Mouse (Mus musculus) G1E (cell line): ENCODE data around the gene Olfr624. TPM values are rescaled to one million over a fixed set of nuclear protein-coding genes. Genes with fewer than 3 reads are reported as not detected.

ENCODE experiments used
- ATAC-seq: 2 replicates; pipeline ENCODE4 v1.8.0; 2016; ENCODE audit warnings: mild to moderate bottlenecking; ENCODE audit not compliant: insufficient number of reproducible peaks, poor library complexity, low FRiP score, severe bottlenecking; ENCODE audit errors: extremely low read depth
- DNase-seq: peaks from one replicate; pipeline ENCODE4 v3.0.0; 2012; ENCODE audit warnings: low spot score
- H3K27me3 ChIP-seq: 2 replicates; pipeline ENCODE4 v1.6.1; 2012; ENCODE audit warnings: mild to moderate bottlenecking, low read length, inconsistent platforms; ENCODE audit not compliant: insufficient read depth
- H3K36me3 ChIP-seq: replicated peaks from 2 replicates; pipeline ENCODE3; 2012; ENCODE audit warnings: mild to moderate bottlenecking, inconsistent platforms
- H3K4me1 ChIP-seq: 2 replicates; pipeline ENCODE4 v1.6.1; 2012; ENCODE audit warnings: low read depth, low read length, inconsistent platforms, mixed read lengths; ENCODE audit not compliant: insufficient read depth
- H3K4me3 ChIP-seq: 2 replicates; pipeline ENCODE4 v1.5.1; 2012; ENCODE audit warnings: low read depth, mild to moderate bottlenecking, inconsistent platforms, low read length, moderate library complexity, mixed read lengths
- H3K9me3 ChIP-seq: replicated peaks from 2 replicates; pipeline ENCODE4 v1.6.1; 2012; ENCODE audit warnings: inconsistent platforms
- CTCF ChIP-seq: IDR thresholded peaks from 2 replicates; pipeline ENCODE4 v1.5.1; 2012; ENCODE audit warnings: low read depth, low read length, inconsistent platforms, mixed read lengths
- GATA1 ChIP-seq: IDR thresholded peaks from 2 replicates; pipeline ENCODE4 v1.6.1; 2012; ENCODE audit warnings: borderline replicate concordance, low read length, inconsistent platforms, mixed read lengths
- GATA2 ChIP-seq: IDR thresholded peaks from 2 replicates; pipeline ENCODE4 v1.6.1; 2012; ENCODE audit warnings: low read depth, low read length, inconsistent platforms, borderline replicate concordance
- POLR2AphosphoS5 ChIP-seq: IDR thresholded peaks from 2 replicates; pipeline ENCODE4 v1.6.1; 2012; ENCODE audit warnings: low read depth, low read length, inconsistent platforms; ENCODE audit not compliant: insufficient replicate concordance
- TAL1 ChIP-seq: conservative IDR thresholded peaks from 2 replicates; pipeline ENCODE4 v1.6.1; 2012; ENCODE audit warnings: low read depth, low read length, inconsistent platforms, mixed read lengths
- polyA plus RNA-seq: library from polyadenylated mRNA; stranded (reverse); fragments of >175 nt; gene quantifications from 2 replicates; pipeline ENCODE4 v1.2.3, GENCODE M21; 2012
- total RNA-seq, 2 experiments: library from RNA; stranded (forward) in 1 of 2; stranded (reverse) in 1 of 2; fragments of 200-1000 nt in 1 of 2; fragments of >200 nt in 1 of 2; fragmentation: Nextera tagmentation in 1 of 2; gene quantifications; 2 replicates each; pipeline ENCODE4 v1.2.3; 2014 to 2017

The Olfr624 gene
- total and polyA plus RNA-seq, 3 experiments = 0.22 TPM; not detected in 2

DNA sequence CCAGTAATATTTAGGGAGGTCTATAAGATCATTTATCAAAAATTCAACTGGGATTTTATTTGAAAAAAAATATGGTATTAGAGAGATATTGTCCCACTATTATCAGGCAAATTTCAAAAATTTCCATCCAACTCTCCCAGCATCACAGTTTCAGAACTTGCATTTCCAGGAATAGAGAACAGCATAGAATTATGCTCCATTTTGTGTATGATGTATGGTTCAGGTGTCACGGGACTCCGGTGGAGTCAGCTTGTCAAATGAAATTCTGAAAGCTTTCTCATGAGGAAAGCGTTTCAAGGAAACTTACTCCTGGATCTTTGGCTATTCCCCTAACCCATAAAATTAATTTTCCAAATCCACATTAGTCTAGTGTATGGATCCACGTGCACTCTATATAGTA is 26.9 kb downstream of the Olfr624 start:
- H3K4me3 ChIP-seq = no peak overlapping the region
- peaks cover 4% of the 10 kb centered on the region; the same call in 1 of the 2 replicates for H3K27me3 ChIP-seq
- DNase-seq = no peak
- TF ChIP-seq POLR2AphosphoS5 = no peak
- no peak for TF ChIP-seq CTCF
- TF ChIP-seq GATA2 = no peak
- no peak for TF ChIP-seq GATA1
- TF ChIP-seq TAL1 = no peak
- no peaks in the 10 kb centered on the region for H3K36me3 ChIP-seq
- H3K4me1 ChIP-seq = no peaks in the 10 kb centered on the region
- H3K9me3 ChIP-seq = no peaks in the 10 kb centered on the region
- ATAC-seq = no peak

DNA sequence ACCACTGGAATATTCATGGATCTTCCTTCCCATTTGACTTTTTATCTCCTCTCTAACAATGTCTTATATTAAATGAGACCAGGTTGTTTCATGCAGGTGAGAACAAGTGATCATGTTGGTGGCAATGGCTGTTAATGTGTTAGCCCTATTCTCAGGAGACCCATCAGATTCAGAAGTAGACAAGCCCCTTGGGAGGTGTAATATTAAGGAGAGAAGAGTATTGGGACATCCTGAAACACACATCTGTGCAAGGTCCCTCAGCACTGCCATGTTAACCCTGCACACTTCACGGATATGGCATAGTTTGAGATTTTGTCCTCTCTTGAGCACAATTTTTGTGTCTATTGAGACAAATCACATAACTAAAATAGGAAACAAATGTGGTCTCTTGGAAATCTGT is 28.4 kb downstream of the Olfr624 start, which contains the start of gene Olfr622:
Olfr622 (minus strand) TSS at position 101 of the 400 bp plus-strand sequence.
- DNase-seq (no peak), ATAC-seq (no peak)
- Histone ChIP-seq H3K4me1 (no peaks in the 10 kb centered on the region), H3K36me3 (no peaks in the 10 kb centered on the region), H3K9me3 (no peaks in the 10 kb centered on the region), H3K4me3 (no peak within 1 kb of the TSS), H3K27me3 (peaks cover 4% of the 10 kb centered on the region; the same call in 1 of the 2 replicates)
- TF ChIP-seq GATA2 (no peak), CTCF (no peak), GATA1 (no peak), TAL1 (no peak), POLR2AphosphoS5 (no peak)

DNA sequence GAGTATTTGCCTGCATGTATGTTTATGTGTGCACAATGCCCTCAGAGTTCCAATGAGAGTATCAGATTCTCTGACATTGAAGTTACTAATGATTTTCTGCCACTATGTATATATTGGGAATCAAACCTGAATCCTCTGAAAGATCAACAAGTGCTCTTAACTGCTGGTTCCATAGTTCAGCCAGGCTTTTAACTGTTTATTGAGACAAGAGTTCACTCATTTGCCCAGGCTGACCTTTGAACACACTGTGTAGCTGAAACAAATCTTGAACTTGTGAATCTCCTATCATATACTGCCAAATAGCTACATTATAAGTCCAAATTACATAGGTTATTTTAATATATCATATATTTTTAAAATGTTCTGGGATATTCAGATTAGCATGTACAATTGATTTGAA is 34.2 kb downstream of the Olfr624 start:
- H3K4me3 ChIP-seq = no peak overlapping the region
- no peak for TF ChIP-seq CTCF
- TF ChIP-seq GATA2 = no peak
- TF ChIP-seq GATA1 = no peak
- TF ChIP-seq POLR2AphosphoS5 = no peak
- no peak for TF ChIP-seq TAL1
- peaks cover 4% of the 10 kb centered on the region; the same call in 1 of the 2 replicates for H3K27me3 ChIP-seq
- H3K4me1 ChIP-seq = no peaks in the 10 kb centered on the region
- ATAC-seq (no peak), DNase-seq (no peak)
- H3K9me3 ChIP-seq = no peaks in the 10 kb centered on the region
- no peaks in the 10 kb centered on the region for H3K36me3 ChIP-seq

Other genes with a start within 250 kb of the Olfr624 start
Only the 20 nearest of the 33 such genes appear.
- not detected in 2 replicates for gene Olfr611, start 150.3 kb downstream of the Olfr624 start, total RNA-seq (2014; fragmentation: Nextera tagmentation)
- gene Olfr611, start 150.3 kb downstream of the Olfr624 start, total RNA-seq (2017) = 0.17 TPM in 1 of 2 replicates, not detected in the other
- gene Olfr611, start 150.3 kb downstream of the Olfr624 start, polyA plus RNA-seq = not detected in 2 replicates
- gene Olfr612, start 128.5 kb downstream of the Olfr624 start, total RNA-seq (2014; fragmentation: Nextera tagmentation) = not detected in 2 replicates
- 0.35 TPM in 1 of 2 replicates, not detected in the other for gene Olfr612, start 128.5 kb downstream of the Olfr624 start, total RNA-seq (2017)
- not detected in 2 replicates for gene Olfr612, start 128.5 kb downstream of the Olfr624 start, polyA plus RNA-seq
- not detected in 2 replicates for gene Olfr613, start 123.1 kb downstream of the Olfr624 start, total RNA-seq (2014; fragmentation: Nextera tagmentation)
- 0.05 TPM in 1 of 2 replicates, not detected in the other for gene Olfr613, start 123.1 kb downstream of the Olfr624 start, total RNA-seq (2017)
- not detected in 2 replicates for gene Olfr613, start 123.1 kb downstream of the Olfr624 start, polyA plus RNA-seq
- gene Olfr615, start 115.1 kb downstream of the Olfr624 start, total RNA-seq (2014; fragmentation: Nextera tagmentation) = not detected in 2 replicates
- gene Olfr615, start 115.1 kb downstream of the Olfr624 start, total RNA-seq (2017) = 0.12 TPM in 1 of 2 replicates, not detected in the other
- gene Olfr615, start 115.1 kb downstream of the Olfr624 start, polyA plus RNA-seq = not detected in 2 replicates
- not detected in 2 replicates for gene Olfr616, start 102.0 kb downstream of the Olfr624 start, total RNA-seq (2014; fragmentation: Nextera tagmentation)
- 0.55 TPM in 1 of 2 replicates, not detected in the other for gene Olfr616, start 102.0 kb downstream of the Olfr624 start, total RNA-seq (2017)
- not detected in 2 replicates for gene Olfr616, start 102.0 kb downstream of the Olfr624 start, polyA plus RNA-seq
- gene Olfr617, start 98.1 kb downstream of the Olfr624 start, total RNA-seq (2014; fragmentation: Nextera tagmentation) = not detected in 2 replicates
- 0.49 TPM in 1 of 2 replicates, not detected in the other for gene Olfr617, start 98.1 kb downstream of the Olfr624 start, total RNA-seq (2017)
- not detected in 2 replicates for gene Olfr617, start 98.1 kb downstream of the Olfr624 start, polyA plus RNA-seq
- gene Olfr618, start 81.1 kb downstream of the Olfr624 start, total RNA-seq (2014; fragmentation: Nextera tagmentation) = not detected in 2 replicates
- 0.05 TPM in 1 of 2 replicates, not detected in the other for gene Olfr618, start 81.1 kb downstream of the Olfr624 start, total RNA-seq (2017)
- gene Olfr618, start 81.1 kb downstream of the Olfr624 start, polyA plus RNA-seq = not detected in 2 replicates
- not detected in 2 replicates for gene Olfr619, start 70.6 kb downstream of the Olfr624 start, total RNA-seq (2014; fragmentation: Nextera tagmentation)
- gene Olfr619, start 70.6 kb downstream of the Olfr624 start, total RNA-seq (2017) = not detected in 2 replicates
- gene Olfr619, start 70.6 kb downstream of the Olfr624 start, polyA plus RNA-seq = not detected in 2 replicates
- not detected in 2 replicates for gene Olfr620, start 58.7 kb downstream of the Olfr624 start, total RNA-seq (2014; fragmentation: Nextera tagmentation)
- gene Olfr620, start 58.7 kb downstream of the Olfr624 start, total RNA-seq (2017) = 0.05 and 0.06 TPM in 2 replicates
- gene Olfr620, start 58.7 kb downstream of the Olfr624 start, polyA plus RNA-seq = not detected in 2 replicates
- not detected in 2 replicates for gene Olfr622, start 28.5 kb downstream of the Olfr624 start, total RNA-seq (2014; fragmentation: Nextera tagmentation)
- 0.16 TPM in 1 of 2 replicates, not detected in the other for gene Olfr622, start 28.5 kb downstream of the Olfr624 start, total RNA-seq (2017)
- gene Olfr622, start 28.5 kb downstream of the Olfr624 start, polyA plus RNA-seq = not detected in 2 replicates
- not detected in 2 replicates for gene Olfr623, start 7.5 kb downstream of the Olfr624 start, total RNA-seq (2014; fragmentation: Nextera tagmentation)
- gene Olfr623, start 7.5 kb downstream of the Olfr624 start, total RNA-seq (2017) = 0.05 TPM in 1 of 2 replicates, not detected in the other
- not detected in 2 replicates for gene Olfr623, start 7.5 kb downstream of the Olfr624 start, polyA plus RNA-seq
- gene Olfr625-ps1, start 11.5 kb upstream of the Olfr624 start, total RNA-seq (2014; fragmentation: Nextera tagmentation) = not detected in 2 replicates
- not detected in 2 replicates for gene Olfr625-ps1, start 11.5 kb upstream of the Olfr624 start, total RNA-seq (2017)
- not detected in 2 replicates for gene Olfr625-ps1, start 11.5 kb upstream of the Olfr624 start, polyA plus RNA-seq
- gene Olfr243, start 43.5 kb upstream of the Olfr624 start, total RNA-seq (2014; fragmentation: Nextera tagmentation) = not detected in 2 replicates
- gene Olfr243, start 43.5 kb upstream of the Olfr624 start, total RNA-seq (2017) = not detected in 2 replicates
- gene Olfr243, start 43.5 kb upstream of the Olfr624 start, polyA plus RNA-seq = not detected in 2 replicates
- not detected in 2 replicates for gene Olfr628, start 59.2 kb upstream of the Olfr624 start, total RNA-seq (2014; fragmentation: Nextera tagmentation)
- gene Olfr628, start 59.2 kb upstream of the Olfr624 start, total RNA-seq (2017) = 0.33 TPM in 1 of 2 replicates, not detected in the other
- not detected in 2 replicates for gene Olfr628, start 59.2 kb upstream of the Olfr624 start, polyA plus RNA-seq
- gene Olfr629, start 73.8 kb upstream of the Olfr624 start, total RNA-seq (2014; fragmentation: Nextera tagmentation) = not detected in 2 replicates
- gene Olfr629, start 73.8 kb upstream of the Olfr624 start, total RNA-seq (2017) = 0.16 TPM in 1 of 2 replicates, not detected in the other
- gene Olfr629, start 73.8 kb upstream of the Olfr624 start, polyA plus RNA-seq = not detected in 2 replicates
- not detected in 2 replicates for gene Olfr630, start 86.1 kb upstream of the Olfr624 start, total RNA-seq (2014; fragmentation: Nextera tagmentation)
- 0.11 TPM in 1 of 2 replicates, not detected in the other for gene Olfr630, start 86.1 kb upstream of the Olfr624 start, total RNA-seq (2017)
- gene Olfr630, start 86.1 kb upstream of the Olfr624 start, polyA plus RNA-seq = not detected in 2 replicates
- gene Olfr69, start 100.4 kb upstream of the Olfr624 start, total RNA-seq (2014; fragmentation: Nextera tagmentation) = not detected in 2 replicates
- gene Olfr69, start 100.4 kb upstream of the Olfr624 start, total RNA-seq (2017) = not detected in 2 replicates
- gene Olfr69, start 100.4 kb upstream of the Olfr624 start, polyA plus RNA-seq = not detected in 2 replicates
- not detected in 2 replicates for gene Olfr68, start 108.5 kb upstream of the Olfr624 start, total RNA-seq (2014; fragmentation: Nextera tagmentation)
- 0.06 and 0.22 TPM in 2 replicates for gene Olfr68, start 108.5 kb upstream of the Olfr624 start, total RNA-seq (2017)
- gene Olfr68, start 108.5 kb upstream of the Olfr624 start, polyA plus RNA-seq = not detected in 2 replicates
- not detected in 2 replicates for gene Olfr67, start 120.6 kb upstream of the Olfr624 start, total RNA-seq (2014; fragmentation: Nextera tagmentation)
- not detected in 2 replicates for gene Olfr67, start 120.6 kb upstream of the Olfr624 start, total RNA-seq (2017)
- 0.01 TPM in 1 of 2 replicates, not detected in the other for gene Olfr67, start 120.6 kb upstream of the Olfr624 start, polyA plus RNA-seq
- gene Hbb-bt, start 142.8 kb upstream of the Olfr624 start, total RNA-seq (2014; fragmentation: Nextera tagmentation) = 14.8 and 396 TPM in 2 replicates
- gene Hbb-bt, start 142.8 kb upstream of the Olfr624 start, total RNA-seq (2017) = 3.3 and 7.8 TPM in 2 replicates
- 27.9 and 40.4 TPM in 2 replicates for gene Hbb-bt, start 142.8 kb upstream of the Olfr624 start, polyA plus RNA-seq